Mouse (Mus musculus): ENCODE data around the gene Dpep2nb.

GRCm38 (mm10) chr8:105964506-105965265, 41.1 kb downstream of the Dpep2nb start:
- TF ChIP-seq POLR2A (IDR thresholded peaks at IDR 0.05; ENCODE audit: low read depth, low read length), result no peak
- no peak for TF ChIP-seq CTCF (IDR thresholded peaks at IDR 0.05; ENCODE audit: extremely low read depth, insufficient read length, insufficient replicate concordance, low read depth, low read length)
